Mouse (Mus musculus) liver, adult 2 months (tissue): ENCODE measurements at regions not wholly inside any gene's neighbourhood (a gene's known extent, or its start where the extent isn't known, plus 50 kb on each side); places are given as distances from the start of the nearest gene placed in this dataset.

Experiments
- CTCF ChIP-seq: fragments of 200-500 bp; IDR thresholded peaks from 2 replicates; pipeline ENCODE4 v1.5.1; 2011; ENCODE audit warnings: low read depth, low read length, control low read depth
- POLR2A ChIP-seq: fragments of 200-500 bp; IDR thresholded peaks from 2 replicates; pipeline ENCODE4 v1.6.1; 2011; ENCODE audit warnings: low read length, control low read depth; ENCODE audit not compliant: insufficient read depth; ENCODE audit errors: extremely low read depth

DNA sequence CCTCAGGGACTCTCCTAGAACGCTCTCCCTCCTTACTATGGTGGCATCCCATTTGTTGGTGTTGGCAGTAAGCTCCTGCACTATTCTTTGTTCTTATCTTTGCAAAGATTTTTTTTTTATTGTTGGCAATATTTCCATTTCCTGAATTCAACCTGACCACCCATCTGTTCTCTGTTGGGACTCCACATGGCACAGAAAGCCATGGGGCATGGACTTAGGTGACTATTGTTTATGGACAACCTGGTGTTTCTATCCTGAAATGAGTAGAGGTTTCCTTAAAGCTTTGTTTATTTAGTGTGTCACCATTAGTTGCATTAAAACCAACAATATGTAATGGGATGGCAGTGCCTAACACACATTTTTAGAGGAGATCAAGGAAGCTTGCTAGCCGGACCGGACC is 112.6 kb upstream of the Arg1 start:
- TF ChIP-seq CTCF (no peak), POLR2A (no peak)
